Mouse (Mus musculus) megakaryocyte, adult 5-6 weeks (primary cell): Measurements from ENCODE around the gene Phlpp2. TPM values are rescaled to one million over a fixed set of nuclear protein-coding genes. Genes with fewer than 3 reads are reported as not detected.
A peak's percentile ranks its signal among the peaks of the same experiment; 100 is the strongest.

Experiments used
- ATAC-seq: 2 replicates; pipeline ENCODE4 v1.8.0; 2016; ENCODE audit warnings: mild to moderate bottlenecking, inconsistent platforms; ENCODE audit not compliant: poor library complexity, severe bottlenecking
- total RNA-seq, 2 experiments: library from RNA; stranded (forward) in 1 of 2; stranded (reverse) in 1 of 2; fragments of 153-499, 151-499 nt in 1 of 2; fragments of 221-1000, 200-1000 nt in 1 of 2; gene quantifications; 2 replicates each; pipeline versions ENCODE4 v1.2.3 to v1.2.4; 2015 to 2017

The Phlpp2 gene
- total RNA-seq, 2 experiments from 2014 or later = 6.2 to 8.6 TPM

DNA sequence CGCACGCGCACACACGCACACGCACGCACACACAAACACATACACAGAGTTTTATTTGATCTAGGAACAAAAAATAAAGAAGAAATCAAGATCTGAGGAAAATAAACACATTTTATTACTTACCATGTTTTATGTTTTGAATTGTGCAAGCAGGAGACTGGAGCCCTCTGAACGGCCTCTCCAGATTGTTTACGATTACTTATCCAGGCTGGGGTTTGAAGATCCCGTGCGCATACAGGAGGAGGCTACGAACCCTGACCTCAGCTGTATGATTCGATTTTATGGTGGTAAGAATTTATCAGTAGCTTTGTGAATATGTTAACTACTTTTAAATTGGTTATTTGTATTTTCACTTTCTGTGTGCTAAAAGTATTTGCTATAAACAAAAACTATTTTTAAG is 27.0 kb downstream of the Phlpp2 start:
- no peak for ATAC-seq

DNA sequence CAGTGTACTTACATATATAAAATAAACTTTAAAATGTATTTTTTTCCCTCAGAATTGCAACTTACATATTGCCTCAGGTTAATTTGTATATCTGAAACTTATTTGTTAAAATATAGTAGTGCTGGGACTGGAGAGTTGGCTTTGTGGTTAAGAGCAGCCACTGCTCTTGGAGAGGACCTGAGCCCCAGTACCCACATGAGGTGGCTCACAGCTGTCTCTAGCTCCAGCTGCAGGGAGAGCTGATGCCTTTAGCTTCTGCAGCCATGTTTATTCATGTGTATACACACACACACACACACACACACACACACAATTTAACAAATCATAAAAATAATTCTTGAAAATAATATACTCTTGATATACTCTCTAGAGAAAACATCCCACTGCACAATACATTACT is 34.0 kb downstream of the Phlpp2 start:
- ATAC-seq = no peak

DNA sequence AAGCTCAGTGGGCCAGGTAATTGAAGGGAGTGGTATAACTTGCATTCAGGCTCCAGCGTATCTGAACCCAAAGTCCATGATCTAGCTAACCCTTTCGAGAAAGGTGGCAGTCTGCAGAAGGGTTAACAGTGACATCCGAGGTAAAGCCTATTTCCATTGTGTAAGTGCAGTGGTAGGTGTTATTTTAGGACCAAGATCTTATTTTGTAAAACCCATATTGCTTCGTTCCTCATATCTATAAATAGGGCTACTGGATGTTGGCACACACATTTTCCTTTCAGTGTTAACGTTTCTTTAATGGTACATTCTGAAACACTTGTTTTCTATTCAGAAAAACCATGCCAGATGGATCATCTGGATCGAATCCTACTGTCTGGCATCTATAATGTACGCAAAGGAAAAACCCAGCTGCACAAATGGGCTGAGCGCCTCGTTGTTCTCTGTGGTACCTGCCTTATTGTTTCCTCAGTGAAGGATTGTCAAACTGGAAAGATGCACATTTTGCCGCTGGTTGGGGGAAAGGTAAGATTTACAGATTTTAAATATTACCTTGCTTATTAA is 35.6 kb downstream of the Phlpp2 start:
- peak; percentile 79 for ATAC-seq

- no peak for ATAC-seq
These were observed 36.8 kb downstream of the Phlpp2 start for GRCm38 (mm10) chr8:109904928-109905668.

DNA sequence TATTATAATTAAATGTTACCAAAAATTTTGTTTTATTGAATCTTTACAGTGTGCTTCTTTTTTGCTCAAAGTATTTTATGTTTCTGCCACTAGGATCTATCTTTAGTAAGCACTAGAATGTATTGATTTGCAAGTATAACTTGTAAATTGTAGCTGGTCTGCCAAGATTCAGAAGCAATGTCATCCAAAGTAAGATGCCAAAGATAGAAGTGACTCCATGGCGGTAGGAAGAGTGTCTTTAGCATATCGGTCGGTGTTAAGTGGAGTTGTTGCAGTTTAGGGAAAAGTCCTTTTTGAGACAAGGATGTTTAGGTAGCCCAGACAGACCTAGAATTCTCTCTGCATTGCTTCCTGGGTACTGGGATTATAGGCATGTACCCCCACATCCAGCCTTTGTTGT is 38.6 kb downstream of the Phlpp2 start:
- ATAC-seq = no peak

GRCm38 (mm10) chr8:109907376-109907775 is 39.0 kb downstream of the Phlpp2 start:
- no peak for ATAC-seq

DNA sequence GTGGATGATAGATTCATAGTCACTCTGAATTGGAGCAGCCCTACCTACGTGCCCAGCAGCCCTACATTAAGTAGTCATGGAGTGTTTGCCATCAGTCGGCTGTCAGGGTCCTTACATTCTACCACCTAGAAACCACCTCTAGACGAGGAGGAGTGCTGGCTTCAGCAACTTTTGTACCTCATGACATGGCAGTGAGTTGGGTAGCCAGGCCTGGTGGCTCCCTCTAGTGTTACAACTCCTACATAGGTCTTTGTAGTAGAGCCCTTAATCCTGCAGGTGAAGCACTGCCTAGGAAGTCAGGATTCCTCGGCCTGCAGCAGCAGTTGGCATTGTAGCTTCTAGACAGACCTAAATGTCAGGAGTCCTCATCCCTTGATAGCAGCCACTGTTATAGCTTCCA is 48.9 kb downstream of the Phlpp2 start:
- ATAC-seq = peak; percentile 77

- ATAC-seq = no peak
These were observed 52.4 kb downstream of the Phlpp2 start for GRCm38 (mm10) chr8:109920406-109921390.

DNA sequence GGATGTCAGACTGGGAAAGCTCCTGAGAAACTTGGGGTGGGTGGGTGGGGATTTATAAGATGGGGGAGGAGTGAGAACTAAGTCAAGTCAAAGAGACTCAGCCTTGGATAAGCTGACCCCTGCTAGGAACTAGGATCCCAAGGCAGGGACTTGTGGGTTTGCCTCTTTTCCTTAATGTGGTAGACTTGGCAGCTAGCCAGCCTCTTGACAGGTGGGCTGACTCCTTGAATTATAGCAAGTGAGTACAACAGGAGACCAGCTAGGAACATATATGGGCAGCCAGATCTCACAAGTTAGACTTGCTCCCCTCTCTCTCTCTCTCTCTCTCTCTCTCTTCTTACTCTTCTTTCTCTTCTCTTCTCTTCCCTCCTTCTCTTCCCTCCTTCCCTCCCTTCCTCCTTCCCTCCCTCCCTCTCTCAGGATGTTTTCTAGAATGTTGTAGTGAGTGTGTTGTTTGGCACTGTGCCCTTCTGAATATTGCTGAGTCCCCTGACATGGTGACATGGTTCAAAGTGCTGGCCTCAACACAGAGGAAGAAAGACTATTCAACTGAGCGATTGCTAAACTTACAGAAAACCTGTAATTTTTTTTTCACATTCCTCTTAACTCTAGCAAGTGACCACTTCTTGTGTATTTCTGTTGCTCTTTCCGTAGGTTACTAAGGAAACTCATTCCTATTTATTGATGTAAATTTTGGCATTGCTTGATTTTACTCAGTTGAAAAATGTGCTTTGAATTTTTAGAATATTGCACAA is 73.4 kb downstream of the Phlpp2 start:
- ATAC-seq = no peak

DNA sequence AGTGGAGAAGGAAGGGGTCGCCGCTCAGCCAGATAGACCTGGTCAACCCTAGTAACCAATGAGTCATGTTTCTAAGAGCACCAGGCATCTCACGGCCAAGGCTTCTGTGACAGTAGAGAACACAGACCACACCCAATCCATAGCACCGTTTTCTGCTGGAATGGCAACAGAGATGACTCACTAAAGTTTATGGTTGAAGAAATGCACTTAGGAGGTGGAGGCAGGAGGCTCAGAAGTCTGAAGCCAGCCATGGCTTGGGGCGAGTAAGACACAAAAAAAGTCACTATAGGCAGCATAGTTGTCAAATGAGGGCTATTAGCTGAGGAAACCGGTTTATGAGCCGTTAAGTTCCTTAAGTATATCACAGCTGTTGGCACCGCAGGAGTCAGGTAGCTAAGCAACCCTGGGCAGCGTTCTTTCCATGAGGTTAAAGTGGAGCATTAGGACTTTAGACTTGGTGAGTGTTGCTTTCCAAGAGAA is 76.9 kb downstream of the Phlpp2 start:
- no peak for ATAC-seq

GRCm38 (mm10) chr8:109945694-109946093 is 77.4 kb downstream of the Phlpp2 start:
- no peak for ATAC-seq

DNA sequence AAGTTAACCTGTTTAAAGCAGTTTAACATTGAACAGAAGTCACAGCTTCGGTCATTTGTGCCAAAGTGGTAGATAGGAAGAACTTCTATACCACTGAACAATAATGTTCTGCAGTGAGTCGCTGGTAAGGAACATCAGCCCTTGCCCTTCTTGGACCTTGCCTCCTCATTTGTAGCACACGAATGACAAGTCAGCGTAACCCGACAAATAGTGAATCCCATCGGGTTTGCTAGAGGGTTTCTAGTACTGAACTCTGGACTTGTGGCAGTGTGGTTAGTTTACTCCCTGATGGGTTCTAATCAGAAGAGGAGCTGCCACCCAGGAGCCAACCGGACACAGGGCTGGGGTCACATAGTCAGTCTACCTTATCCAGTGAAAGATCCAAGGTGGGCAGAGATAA is 77.9 kb downstream of the Phlpp2 start:
- no peak for ATAC-seq

GRCm38 (mm10) chr8:109947447-109948284 is 79.3 kb downstream of the Phlpp2 start:
- 0 out of 2 replicates have a peak, but pooled peaks have one; percentile 30 for ATAC-seq

- ATAC-seq = no peak
These were observed 79.9 kb downstream of the Phlpp2 start for GRCm38 (mm10) chr8:109948285-109948564.

- no peak for ATAC-seq
These were observed 83.8 kb downstream of the Phlpp2 start for GRCm38 (mm10) chr8:109952171-109952570.

- ATAC-seq = no peak
These were observed 86.2 kb downstream of the Phlpp2 start for GRCm38 (mm10) chr8:109954486-109954948.

- no peak for ATAC-seq
These were observed 89.1 kb downstream of the Phlpp2 start for GRCm38 (mm10) chr8:109957167-109958028.

DNA sequence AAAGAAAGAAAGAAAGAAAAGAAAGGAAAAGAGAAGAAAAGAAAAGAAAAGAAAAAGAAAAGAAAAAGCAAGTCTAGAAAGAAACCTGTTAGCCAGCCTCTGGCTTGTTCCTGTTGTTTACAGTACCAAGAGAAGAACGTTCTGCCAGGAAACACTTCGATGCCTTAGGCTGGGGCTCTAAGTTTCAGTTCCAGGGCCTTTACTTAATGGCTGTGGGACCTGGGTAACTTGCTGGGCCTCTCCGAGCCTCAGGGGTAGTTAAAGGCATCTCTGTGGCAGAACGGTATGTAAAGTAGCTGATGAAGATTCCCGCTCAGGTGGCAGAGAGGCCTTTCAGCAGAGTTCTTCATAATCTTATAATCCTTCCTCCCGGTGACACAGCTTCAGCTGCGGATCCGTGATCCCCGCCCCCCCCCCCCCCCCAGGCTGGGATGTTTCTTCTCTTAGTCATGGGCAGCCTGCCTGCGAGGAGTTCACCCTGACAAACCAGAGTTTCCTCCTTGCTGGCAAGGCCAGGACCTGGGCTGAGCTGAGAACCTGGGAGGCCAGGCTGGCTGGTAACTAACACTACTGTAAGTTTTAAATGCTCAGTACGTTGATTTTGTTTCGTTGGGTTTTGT is 89.8 kb downstream of the Phlpp2 start:
- ATAC-seq = no peak
